Mouse (Mus musculus) liver, postnatal 0 days (tissue): ENCODE data around the gene Ptges.

ENCODE experiments used
- CTCF ChIP-seq: sonication (generic); IDR thresholded peaks from 2 replicates; pipeline ENCODE4 v1.5.1; 2016; ENCODE audit warnings: antibody characterized with exemption, low read depth
- EP300 ChIP-seq: IDR thresholded peaks from 2 replicates; pipeline ENCODE4 v1.6.1; 2016; ENCODE audit warnings: antibody characterized with exemption, low read depth, mild to moderate bottlenecking

DNA sequence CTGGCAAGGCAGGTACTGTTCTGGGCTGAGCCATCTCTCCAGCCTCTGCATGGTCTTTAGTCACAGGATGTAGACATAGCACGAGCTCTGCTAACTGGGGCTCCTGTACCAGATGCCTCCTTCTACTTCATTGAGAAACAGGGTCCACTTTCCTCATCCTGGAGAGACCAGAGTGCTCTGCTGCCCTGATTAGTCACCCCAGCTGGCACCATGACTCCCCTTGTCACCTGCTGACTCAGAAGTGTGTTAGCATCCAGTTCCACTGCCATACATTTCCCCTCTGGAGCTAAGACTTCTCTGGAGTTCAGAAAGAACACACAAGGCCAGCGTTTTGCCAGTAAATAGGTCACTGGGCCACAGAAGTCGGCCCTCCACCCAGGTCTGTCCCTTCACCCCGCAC lies 4.5 kb downstream of the Ptges start:
- TF ChIP-seq EP300: no peak
- TF ChIP-seq CTCF: no peak
